Mouse (Mus musculus) brain, embryonic 14.5 days (tissue): ENCODE data around the gene Gtf2ird2.

Experiments used
- CTCF ChIP-seq: fragments of 200-500 bp; IDR thresholded peaks from 2 replicates; pipeline ENCODE4 v1.5.1; 2012; ENCODE audit warnings: inconsistent platforms, mild to moderate bottlenecking, moderate library complexity, borderline replicate concordance; ENCODE audit not compliant: insufficient read depth, insufficient read length; ENCODE audit errors: extremely low read depth
- POLR2A ChIP-seq: fragments of 200-500 bp; IDR thresholded peaks from 2 replicates; pipeline ENCODE4 v1.6.1; 2012; ENCODE audit warnings: mild to moderate bottlenecking, inconsistent platforms, borderline replicate concordance; ENCODE audit not compliant: poor library complexity, insufficient read depth, insufficient read length, severe bottlenecking; ENCODE audit errors: extremely low read depth

DNA sequence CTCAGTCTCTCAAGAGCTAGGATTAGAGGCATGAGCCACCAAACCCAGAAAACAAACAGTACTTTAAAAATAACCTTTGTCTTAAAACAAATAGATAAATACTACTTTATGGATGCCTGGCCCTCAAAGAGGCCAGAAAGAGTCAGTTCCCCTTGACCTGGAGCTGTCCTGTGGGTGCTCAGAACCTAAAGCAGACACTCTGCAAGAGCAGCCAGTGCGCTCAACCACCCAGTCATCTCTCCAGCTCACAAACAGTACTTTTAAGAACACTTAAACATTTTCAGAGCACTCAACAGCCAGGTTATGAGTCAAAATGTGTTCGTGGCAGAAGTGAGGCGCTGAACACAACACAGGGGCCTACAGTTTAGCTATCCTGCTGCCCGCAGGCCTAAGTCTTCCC lies 67.3 kb downstream of the Gtf2ird2 start:
- TF ChIP-seq CTCF (no peak), POLR2A (no peak)
